Mouse (Mus musculus): ENCODE measurements at regions not wholly inside any gene's neighbourhood (a gene's known extent, or its start where the extent isn't known, plus 50 kb on each side); places are given as distances from the start of the nearest gene placed in this dataset.

DNA sequence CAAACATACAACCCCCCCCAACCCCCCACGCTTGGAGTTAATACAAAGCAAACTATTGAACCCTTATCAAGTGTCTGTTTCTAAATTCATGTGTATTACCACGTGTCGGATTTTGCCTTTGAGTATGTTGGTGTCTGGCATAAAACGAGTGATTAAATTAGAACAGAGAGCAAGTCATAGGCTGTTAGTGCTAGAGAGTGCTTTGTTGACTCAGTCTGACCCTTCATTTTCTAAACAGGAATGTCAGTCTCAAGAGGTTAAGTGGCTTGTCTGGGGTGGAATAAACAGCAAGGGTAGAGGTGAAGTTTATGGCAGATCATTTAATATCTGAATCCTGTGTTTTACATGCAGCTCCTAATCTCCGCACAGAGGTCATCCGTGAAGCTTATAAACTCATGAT lies 104.1 kb downstream of the Uchl5 start:
- no peak for DNase-seq (ENCODE audit: low spot score)

DNA sequence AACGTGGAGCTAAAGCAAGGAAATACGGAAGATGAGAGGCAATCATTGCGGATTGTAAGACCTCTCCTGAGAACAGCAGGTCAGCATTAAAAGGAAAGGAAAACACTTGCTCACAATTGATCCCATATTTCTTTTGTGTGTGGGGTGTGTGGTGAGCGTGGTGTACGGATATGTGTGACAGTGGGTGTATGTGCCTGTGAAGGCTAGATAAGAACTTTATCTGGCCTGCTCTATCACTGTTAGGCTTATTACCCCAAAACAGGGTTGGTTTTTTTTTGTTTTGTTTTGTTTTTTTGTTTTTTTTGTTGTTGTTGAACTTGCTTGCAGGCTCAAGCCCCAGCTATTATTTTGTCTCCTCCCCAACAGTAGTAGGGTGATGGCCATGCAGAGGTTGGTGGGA lies 102.5 kb downstream of the Uchl5 start:
- DNase-seq (ENCODE audit: low spot score), result no peak

DNA sequence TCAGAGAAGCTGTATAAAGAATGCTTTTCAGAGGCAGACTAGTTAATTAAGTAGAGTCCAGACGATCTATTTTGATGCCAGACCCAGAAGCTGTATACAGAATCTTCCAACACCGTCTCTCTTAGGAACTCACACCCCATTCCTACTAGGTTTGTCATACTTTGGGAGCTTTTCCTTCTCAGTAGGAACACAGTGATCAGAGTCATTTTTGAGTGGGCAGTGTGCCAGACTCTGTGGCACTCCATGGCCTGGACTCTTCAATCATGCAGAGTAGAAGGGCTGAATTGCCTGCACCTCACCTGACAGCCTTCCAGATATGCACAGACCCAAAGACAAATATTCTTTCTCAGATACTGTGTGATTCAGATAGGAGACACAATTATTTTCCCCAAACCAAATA lies 101.2 kb downstream of the Uchl5 start:
- DNase-seq (ENCODE audit: low spot score), result no peak

DNA sequence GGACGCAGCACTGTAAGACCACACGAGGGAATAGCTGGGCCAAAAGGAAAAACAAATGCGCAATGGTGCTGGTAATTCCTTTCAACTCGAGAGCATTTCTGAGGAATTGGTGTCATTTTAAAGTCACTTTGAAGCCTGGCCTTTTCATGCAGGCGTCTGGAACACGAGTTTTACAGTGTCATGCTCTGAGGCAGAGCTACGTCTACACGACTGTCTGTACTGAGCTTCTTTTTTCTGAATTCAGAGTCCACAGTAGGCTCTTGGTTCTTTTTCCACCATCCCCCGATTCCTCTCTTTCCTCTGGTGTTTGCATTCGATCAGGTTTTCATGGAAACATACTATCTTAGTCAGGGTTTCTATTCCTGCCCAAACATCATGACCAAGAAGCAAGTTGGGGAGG lies 83.2 kb downstream of the Uchl5 start:
- no peak for DNase-seq (ENCODE audit: low spot score)

DNA sequence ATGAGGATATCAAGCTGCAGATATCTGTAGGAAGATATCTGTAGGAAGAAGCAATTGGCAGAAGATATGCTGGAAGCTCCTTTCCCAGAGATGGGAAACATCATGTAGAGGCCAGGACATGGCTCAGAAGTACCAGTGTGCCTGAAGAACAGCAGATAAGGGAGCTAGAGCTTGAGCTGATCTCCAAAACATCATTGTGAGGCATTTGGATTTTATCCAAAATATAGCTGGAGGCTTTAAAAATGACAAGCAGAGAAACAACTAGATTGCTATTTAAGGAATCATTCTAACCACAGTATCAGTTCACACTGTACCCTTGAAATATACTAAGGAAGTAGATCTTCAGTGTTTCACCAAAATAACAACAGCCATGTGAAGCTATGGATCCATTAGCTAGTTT lies 81.5 kb downstream of the Uchl5 start:
- no peak for DNase-seq (ENCODE audit: low spot score)

Measured in spleen, adult 12 weeks (tissue).